Mouse (Mus musculus): ENCODE measurements at regions not wholly inside any gene's neighbourhood (a gene's known extent, or its start where the extent isn't known, plus 50 kb on each side); places are given as distances from the start of the nearest gene placed in this dataset.
A peak's percentile ranks its signal among the peaks of the same experiment; 100 is the strongest.

GRCm38 (mm10) chr3:41179037-41179880 lies 96.4 kb upstream of the Pgrmc2 start:
- no peak for DNase-seq (ENCODE audit: low spot score)

DNA sequence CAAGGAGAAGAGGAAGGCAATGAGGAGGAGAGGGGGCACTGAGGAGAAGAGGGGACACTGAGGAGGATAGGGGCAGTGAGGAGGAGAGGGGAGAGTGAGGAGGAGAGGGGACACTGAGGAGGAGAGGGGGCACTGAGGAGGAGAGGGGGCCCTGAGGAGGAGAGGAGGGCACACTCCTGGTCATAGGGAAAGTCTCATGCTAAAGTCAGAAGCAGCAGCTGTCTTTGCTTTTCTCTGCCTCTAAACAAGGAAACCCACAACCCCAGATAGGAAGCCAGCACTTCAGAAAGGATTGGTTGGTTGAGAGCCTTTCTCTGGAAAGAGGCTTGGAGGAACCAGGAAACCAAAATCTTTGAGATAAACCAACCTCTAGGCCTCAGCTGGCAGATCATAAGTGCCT lies 94.3 kb upstream of the Pgrmc2 start:
- DNase-seq (ENCODE audit: low spot score), result peak; percentile 22

DNA sequence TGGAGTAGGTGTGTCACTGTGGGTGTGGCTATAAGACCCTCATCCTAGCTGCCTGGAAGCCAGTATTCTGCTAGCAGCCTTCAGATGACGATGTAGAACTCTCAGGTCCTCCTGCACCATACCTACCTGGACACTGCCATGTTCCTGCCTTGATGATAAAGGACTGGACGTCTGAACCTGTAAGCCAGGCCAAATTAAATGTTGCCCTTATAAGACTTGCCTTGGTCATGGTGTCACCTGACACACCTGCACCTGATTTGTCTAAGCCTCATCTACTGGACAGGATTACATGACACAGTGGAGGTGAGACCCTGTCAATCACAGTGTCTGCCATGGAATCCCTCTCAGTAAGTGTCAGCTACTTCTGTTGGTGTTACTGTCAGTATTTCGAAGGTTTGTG lies 92.5 kb upstream of the Pgrmc2 start:
- DNase-seq (ENCODE audit: low spot score), result no peak

GRCm38 (mm10) chr3:41173561-41173960 lies 90.7 kb upstream of the Pgrmc2 start:
- DNase-seq (ENCODE audit: low spot score), result no peak

GRCm38 (mm10) chr3:41172306-41173215 lies 89.7 kb upstream of the Pgrmc2 start:
- no peak for DNase-seq (ENCODE audit: low spot score)

- no peak for DNase-seq (ENCODE audit: low spot score)
These were observed 88.9 kb upstream of the Pgrmc2 start for GRCm38 (mm10) chr3:41171772-41172171.

GRCm38 (mm10) chr3:41171310-41171709 lies 88.5 kb upstream of the Pgrmc2 start:
- no peak for DNase-seq (ENCODE audit: low spot score)

DNA sequence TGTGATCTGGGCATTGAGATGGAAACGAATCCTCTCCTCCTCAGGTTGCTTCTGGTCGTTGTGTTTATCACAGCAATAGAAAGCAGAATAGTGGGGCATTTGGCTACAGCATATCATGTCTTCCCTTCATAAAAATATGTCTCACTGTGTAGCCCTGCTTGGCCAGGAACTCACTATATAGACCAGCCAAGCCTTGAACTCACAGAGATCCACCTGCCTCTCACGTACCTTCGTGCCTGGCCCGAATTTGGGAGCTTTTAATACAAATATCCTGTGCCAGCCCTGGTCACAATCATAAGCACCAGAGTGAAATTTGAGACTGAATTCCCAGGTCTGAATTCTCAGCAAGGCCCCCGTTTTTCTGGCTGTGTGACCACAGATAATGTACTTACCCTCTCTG lies 87.7 kb upstream of the Pgrmc2 start:
- DNase-seq (ENCODE audit: low spot score), result no peak

DNA sequence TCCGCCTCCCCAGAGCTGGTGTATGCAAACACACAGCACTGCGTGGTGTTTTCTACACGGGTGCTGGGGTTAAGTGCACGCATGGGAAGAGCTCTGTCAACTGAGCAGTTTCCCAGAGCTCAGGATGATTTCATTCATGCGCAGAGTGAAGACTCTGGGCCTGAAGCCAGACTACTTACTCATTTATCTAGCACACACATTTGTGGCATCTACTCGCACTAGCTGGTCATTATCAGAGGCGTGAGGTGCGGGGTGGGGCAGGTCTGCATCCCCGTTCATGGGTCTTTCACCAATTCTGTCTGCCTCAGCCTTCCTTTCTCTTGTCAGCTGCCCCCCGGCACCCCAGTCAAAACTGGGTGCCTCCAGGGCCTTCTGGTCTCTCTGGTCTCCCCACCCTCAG lies 86.6 kb upstream of the Pgrmc2 start:
- no peak for DNase-seq (ENCODE audit: low spot score)

- no peak for DNase-seq (ENCODE audit: low spot score)
These were observed 85.5 kb upstream of the Pgrmc2 start for GRCm38 (mm10) chr3:41168181-41168967.

DNA sequence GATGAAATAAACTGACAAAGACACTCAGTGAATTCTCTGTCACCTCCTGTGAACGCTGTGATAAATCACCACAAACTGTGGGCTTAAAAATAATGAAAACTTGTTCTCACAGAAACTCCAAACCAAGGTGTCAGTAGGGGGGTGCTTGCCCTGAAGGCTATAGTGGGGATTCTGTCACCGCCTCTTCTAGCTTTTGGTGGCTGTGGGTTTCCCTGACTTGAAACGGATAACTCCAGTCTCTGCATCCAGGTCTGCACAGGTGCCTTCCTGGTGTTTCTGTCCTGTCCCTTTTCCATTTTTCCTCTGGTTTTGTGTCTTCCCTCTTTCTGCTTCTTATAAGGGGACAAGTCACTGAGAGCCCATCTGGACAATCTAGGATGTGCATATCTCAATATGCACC lies 84.6 kb upstream of the Pgrmc2 start:
- DNase-seq (ENCODE audit: low spot score), result no peak

GRCm38 (mm10) chr3:41164736-41165135 lies 81.9 kb upstream of the Pgrmc2 start:
- DNase-seq (ENCODE audit: low spot score), result no peak

DNA sequence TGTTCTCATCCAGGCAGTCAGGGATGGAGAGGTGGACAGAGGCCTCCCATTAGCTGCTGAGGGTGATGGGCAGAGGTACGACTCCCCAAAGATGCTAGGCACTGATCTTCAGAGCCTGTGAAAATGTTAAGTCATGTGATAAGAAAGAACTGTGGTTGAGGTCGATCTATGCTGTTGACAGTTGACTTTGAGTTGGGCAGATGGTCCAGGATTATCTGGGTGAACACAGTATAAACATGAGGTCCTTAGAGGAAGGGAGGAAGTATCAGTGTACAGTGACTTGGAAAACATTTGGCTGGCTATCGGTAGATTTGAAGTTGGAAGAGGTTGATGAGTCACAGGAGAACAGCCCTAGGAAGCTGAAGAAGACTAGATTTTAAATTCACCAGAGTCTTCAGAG lies 80.9 kb upstream of the Pgrmc2 start:
- no peak for DNase-seq (ENCODE audit: low spot score)

GRCm38 (mm10) chr3:41162514-41162913 lies 79.7 kb upstream of the Pgrmc2 start:
- DNase-seq (ENCODE audit: low spot score), result no peak

GRCm38 (mm10) chr3:41160648-41161047 lies 77.8 kb upstream of the Pgrmc2 start:
- DNase-seq (ENCODE audit: low spot score), result no peak

DNA sequence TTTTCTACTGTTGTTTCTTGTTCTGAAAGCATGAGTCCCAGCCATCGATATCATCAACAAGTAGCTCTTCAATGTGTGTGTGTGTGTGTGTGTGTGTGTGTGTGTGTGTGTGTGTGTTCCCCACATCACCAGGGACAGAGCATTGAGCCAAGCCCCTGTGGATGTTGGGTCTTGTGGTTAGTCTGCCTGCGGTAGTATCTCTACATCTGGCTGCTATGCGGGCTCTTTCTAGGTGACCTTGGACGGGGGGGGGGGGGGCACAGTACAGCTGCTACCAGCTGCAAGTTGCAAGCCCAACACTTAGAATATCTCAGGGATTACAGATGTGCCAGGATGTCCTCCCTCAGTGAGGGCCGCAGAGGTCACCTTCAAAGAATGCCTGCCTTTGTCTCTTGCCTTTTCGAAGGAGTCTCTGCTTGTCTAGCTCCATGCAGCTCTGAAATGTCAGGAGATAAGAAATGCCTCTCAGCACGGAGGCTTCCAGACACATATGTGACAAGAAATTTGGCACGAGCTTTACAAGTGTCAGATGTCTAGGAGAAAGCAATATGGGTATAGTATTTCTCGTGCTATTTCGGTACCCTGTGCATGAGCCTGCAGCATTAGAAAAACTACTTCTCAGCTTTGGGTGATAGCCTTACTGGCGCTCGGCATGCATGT lies 75.6 kb upstream of the Pgrmc2 start:
- DNase-seq (ENCODE audit: low spot score), result no peak

DNA sequence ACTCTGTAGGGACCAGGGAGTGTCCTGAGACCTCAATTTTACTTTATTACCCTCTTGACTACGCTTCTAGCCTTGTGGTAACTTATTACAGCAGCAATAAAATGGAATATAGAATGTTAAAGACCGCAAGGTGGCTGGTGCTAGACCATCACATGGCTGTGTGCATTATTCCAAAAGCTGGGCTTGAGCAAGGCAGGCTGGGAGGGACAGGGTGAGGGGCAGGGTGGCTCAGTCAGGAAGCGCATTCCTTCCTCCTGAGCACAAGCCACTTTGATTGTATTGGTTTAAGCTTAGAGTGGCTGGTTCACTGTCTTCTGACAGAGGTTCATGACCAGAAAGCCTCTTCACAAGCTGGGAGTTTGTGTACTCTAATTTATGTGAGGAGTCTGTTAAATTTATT lies 74.6 kb upstream of the Pgrmc2 start:
- no peak for DNase-seq (ENCODE audit: low spot score)

- DNase-seq (ENCODE audit: low spot score), result no peak
These were observed 73.7 kb upstream of the Pgrmc2 start for GRCm38 (mm10) chr3:41156562-41156961.

- no peak for DNase-seq (ENCODE audit: low spot score)
These were observed 72.4 kb upstream of the Pgrmc2 start for GRCm38 (mm10) chr3:41155132-41155760.

GRCm38 (mm10) chr3:41154402-41154801 lies 71.6 kb upstream of the Pgrmc2 start:
- no peak for DNase-seq (ENCODE audit: low spot score)

DNA sequence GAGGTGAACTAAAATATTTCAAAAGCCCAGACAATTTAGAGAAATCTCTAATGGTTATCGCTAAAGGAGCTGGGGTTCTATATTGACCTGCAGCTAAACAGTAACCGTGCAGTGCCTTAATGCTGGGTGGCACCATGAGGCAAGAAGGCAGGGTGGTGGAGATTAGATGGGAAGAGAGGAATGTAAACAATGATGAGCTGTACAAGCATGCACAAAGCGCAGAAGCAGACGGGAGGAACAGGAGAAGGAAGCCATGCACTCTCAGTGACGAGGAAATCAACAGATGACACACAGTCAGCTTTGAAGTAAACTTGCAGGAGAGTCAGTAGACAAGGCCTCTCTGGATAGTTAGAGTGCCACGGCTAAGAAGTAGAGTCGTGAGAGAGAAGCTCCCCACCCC lies 69.1 kb upstream of the Pgrmc2 start:
- DNase-seq (ENCODE audit: low spot score), result no peak
